Mouse (Mus musculus): ENCODE measurements around the gene Cntln. TPM values are rescaled to one million over a fixed set of nuclear protein-coding genes. Genes with fewer than 3 reads are reported as not detected.

Gene Cntln
- polyA plus RNA-seq, 1 experiment from 2014 or later: 7.4 TPM

- no peak for DNase-seq (ENCODE audit: low spot score)
- Histone ChIP-seq H3K36me3 (no peaks in the 10 kb centered on the region), H3K4me3 (no peak overlapping the region), H3K9me3 (no peaks in the 10 kb centered on the region), H3K27ac (no peak overlapping the region), H3K4me1 (no peaks in the 10 kb centered on the region), H3K27me3 (ENCODE audit: insufficient read depth, poor library complexity, severe bottlenecking) (no peaks in the 10 kb centered on the region)
- WGBS: 78% methylated on average over 4 of the region's 4 CpGs
Observed at GRCm38 (mm10) chr4:84944100-84944499, 60.0 kb downstream of the Cntln start.

- 83% methylated on average over 3 of the region's 3 CpGs for WGBS
Observed at GRCm38 (mm10) chr4:84946450-84946849, 62.3 kb downstream of the Cntln start.

DNA sequence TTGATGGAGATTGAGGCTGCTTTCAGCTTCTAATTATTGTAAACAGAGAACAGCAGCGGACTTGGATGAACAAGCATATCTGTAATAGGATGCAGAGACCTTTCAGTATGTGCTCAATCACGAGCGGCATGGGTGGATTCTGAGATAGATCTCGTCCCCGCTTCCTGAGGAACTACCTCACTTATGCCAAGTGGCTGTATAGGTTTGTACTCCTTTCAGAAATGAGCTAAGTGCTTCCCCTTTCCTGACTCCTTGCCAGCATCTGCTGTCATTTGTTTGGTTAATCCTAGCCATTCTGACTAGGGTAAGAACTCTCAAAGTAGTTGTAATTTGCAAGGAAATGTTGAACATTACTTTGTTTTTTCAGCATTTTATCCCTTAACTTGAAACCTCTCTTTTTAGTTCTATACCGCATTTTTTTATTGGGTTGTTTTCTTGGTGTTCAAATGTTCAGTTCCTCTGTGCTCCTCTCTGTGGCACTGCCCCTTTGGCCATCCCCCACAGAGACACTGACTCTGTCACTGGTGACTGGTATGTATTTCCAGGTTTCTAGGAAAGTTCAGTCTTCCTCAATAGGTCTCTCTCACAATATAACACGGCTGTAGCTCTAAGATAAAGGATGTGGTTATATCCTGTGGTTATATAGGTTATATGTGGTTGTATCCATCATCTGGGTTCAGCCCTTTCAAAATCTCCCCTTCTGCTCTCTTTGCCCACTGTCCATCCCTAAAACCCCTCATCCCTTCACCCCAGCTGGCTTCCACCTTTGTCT, 93.0 kb downstream of the Cntln start:
- Histone ChIP-seq H3K4me3 (no peak overlapping the region), H3K4me1 (no peaks in the 10 kb centered on the region), H3K36me3 (no peaks in the 10 kb centered on the region), H3K9me3 (no peaks in the 10 kb centered on the region), H3K27me3 (ENCODE audit: insufficient read depth, poor library complexity, severe bottlenecking) (no peaks in the 10 kb centered on the region), H3K27ac (no peak overlapping the region)
- DNase-seq (ENCODE audit: low spot score): no peak
- 68% methylated on average over 7 of the region's 7 CpGs for WGBS

More at GRCm38 (mm10) chr4:84946450-84946849, 62.3 kb downstream of the Cntln start:
- Histone ChIP-seq H3K27me3 (ENCODE audit: insufficient read depth, poor library complexity, severe bottlenecking) (no peaks in the 10 kb centered on the region), H3K36me3 (no peaks in the 10 kb centered on the region), H3K4me3 (no peak overlapping the region), H3K27ac (no peak overlapping the region), H3K9me3 (no peaks in the 10 kb centered on the region), H3K4me1 (no peaks in the 10 kb centered on the region)
- no peak for DNase-seq (ENCODE audit: low spot score)

DNA sequence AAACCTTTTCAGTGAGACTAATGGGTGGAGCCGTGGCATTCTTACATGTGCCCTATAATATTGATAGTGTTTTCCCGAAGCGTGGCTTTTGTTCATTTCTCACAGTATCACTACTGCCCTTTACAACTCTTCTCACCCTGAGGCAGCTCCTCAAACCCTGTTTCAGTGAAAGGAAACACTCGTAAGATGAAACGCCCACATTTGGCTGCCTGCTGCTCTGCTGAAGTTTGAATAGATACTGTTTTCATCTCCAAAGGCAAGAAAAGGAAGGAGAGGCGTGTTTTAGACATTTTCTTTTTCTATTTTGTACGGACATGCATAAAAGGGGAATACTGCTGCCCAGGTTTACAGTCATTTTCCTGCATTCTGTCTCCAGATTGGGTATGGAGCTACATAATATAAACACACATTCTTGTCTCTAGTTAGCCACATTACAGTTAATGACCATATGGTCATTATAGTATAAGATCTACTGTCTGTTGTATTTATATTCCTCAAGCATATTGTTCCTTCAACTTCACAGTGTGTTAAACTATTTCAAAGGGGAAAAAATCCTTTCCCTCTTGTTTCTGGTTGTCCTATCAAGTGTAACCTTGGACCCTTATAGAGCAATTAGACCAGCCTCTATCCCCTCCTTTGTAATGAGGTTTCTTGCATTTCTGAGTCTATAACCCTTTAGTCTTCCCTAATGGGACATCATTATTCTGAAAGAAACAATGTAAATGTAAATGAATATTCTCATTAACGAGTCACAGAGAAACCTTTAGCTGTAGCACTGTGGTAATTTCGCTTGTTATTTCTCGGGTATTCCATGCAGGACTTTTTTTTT, 111.6 kb downstream of the Cntln start:
- H3K27ac ChIP-seq: no peak overlapping the region
- no peaks in the 10 kb centered on the region for H3K27me3 ChIP-seq (ENCODE audit: insufficient read depth, poor library complexity, severe bottlenecking)
- DNase-seq (ENCODE audit: low spot score): no peak
- 77% methylated on average over 10 of the region's 10 CpGs for WGBS
- no peaks in the 10 kb centered on the region for H3K36me3 ChIP-seq
- no peak overlapping the region for H3K4me3 ChIP-seq
- no peaks in the 10 kb centered on the region for H3K9me3 ChIP-seq
- no peaks in the 10 kb centered on the region for H3K4me1 ChIP-seq

- Histone ChIP-seq H3K27me3 (ENCODE audit: insufficient read depth, poor library complexity, severe bottlenecking) (no peaks in the 10 kb centered on the region), H3K36me3 (no peaks in the 10 kb centered on the region), H3K4me3 (no peak overlapping the region), H3K4me1 (no peaks in the 10 kb centered on the region), H3K9me3 (no peaks in the 10 kb centered on the region), H3K27ac (no peak overlapping the region)
- DNase-seq (ENCODE audit: low spot score): no peak
- WGBS: 76% methylated on average over 6 of the region's 6 CpGs
Observed at GRCm38 (mm10) chr4:85005581-85005980, 121.5 kb downstream of the Cntln start.

- 77% methylated on average over 3 of the region's 3 CpGs for WGBS
- DNase-seq (ENCODE audit: low spot score): no peak
- H3K27ac ChIP-seq: no peak overlapping the region
- no peaks in the 10 kb centered on the region for H3K9me3 ChIP-seq
- H3K4me1 ChIP-seq: no peaks in the 10 kb centered on the region
- H3K36me3 ChIP-seq: no peaks in the 10 kb centered on the region
- no peak overlapping the region for H3K4me3 ChIP-seq
- no peaks in the 10 kb centered on the region for H3K27me3 ChIP-seq (ENCODE audit: insufficient read depth, poor library complexity, severe bottlenecking)
Observed at GRCm38 (mm10) chr4:85006789-85007188, 122.7 kb downstream of the Cntln start.

DNA sequence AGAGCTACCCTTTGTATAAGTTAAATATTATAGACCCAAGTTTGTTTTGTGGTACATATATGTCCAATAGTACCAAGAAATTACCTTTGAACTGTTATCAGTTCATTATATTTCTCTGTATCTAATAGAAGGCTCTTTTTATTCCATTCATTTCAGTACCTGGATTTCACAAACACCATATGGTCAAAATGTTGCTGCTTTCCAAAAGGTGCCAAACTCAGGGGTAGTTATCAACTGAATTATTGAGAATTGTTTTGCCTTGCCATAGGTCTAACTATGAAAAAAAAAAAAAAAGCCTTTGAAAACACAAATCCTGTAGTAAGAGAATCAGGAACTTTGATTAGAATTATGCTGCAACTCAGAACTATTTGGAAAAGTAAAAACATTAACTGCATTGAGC, 126.7 kb downstream of the Cntln start:
- Histone ChIP-seq H3K9me3 (no peaks in the 10 kb centered on the region), H3K27ac (no peak overlapping the region), H3K36me3 (no peaks in the 10 kb centered on the region), H3K27me3 (ENCODE audit: insufficient read depth, poor library complexity, severe bottlenecking) (no peaks in the 10 kb centered on the region), H3K4me3 (no peak overlapping the region), H3K4me1 (no peaks in the 10 kb centered on the region)
- no peak for DNase-seq (ENCODE audit: low spot score)

DNA sequence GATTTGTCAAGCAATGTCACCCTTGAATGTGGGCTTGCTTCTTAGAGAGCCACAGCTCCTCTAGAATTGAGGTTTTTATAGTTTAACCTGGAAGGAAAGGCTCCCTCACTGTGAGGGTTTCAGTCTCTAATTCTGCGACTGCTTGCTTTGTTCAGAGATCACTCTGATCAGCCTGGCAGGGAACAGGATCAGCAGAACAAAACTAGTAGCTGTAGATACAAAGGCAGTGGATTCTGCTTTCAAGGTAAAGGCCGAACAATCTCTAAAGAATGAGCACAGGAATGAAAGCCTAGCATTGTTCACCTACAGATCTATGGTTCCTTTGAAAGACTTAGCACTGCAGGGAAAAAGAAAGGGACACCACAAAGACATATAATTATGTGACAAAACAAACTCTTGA, 161.6 kb downstream of the Cntln start:
- 72% methylated on average over 2 of the region's 2 CpGs for WGBS

DNA sequence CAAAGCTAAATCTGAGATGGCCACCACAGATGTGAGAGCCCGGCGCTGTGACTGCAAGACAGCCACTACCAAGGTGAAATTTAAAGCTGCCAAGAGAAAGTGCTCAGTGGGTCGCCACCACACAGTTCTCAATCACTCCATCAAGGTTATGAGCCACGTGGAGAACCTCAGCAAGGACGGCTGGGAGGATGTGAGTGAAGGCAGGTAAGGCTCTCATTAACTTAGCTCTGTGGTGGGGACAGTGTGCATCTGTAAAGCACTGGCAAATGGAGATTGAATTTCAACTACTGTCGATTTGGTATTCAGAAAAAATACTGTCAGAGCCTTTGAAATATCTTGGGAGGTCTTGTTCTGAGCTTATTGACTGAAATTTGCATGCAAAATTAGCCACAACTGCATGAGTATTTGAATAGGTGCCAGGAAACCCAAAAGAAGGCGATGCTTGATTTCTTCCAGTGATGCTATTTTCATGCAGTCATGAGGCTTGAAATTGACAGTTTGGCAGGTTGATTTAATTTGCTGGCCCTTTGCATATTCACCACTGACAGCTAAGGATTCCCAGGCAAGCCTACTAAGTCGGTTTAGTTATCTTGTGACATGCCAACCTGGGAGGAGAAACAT, 165.9 kb downstream of the Cntln start:
- H3K4me3 ChIP-seq: no peak overlapping the region
- DNase-seq (ENCODE audit: low spot score): no peak
- H3K9me3 ChIP-seq: no peaks in the 10 kb centered on the region
- no peaks in the 10 kb centered on the region for H3K4me1 ChIP-seq
- peaks cover 4% of the 10 kb centered on the region; the same call in 1 of the 2 replicates for H3K36me3 ChIP-seq
- H3K27ac ChIP-seq: no peak overlapping the region
- H3K27me3 ChIP-seq (ENCODE audit: insufficient read depth, poor library complexity, severe bottlenecking): no peaks in the 10 kb centered on the region
- WGBS: 75% methylated on average over 8 of the region's 8 CpGs

More for the DNA sequence above, 161.6 kb downstream of the Cntln start:
- DNase-seq (ENCODE audit: low spot score): no peak
- Histone ChIP-seq H3K4me1 (no peaks in the 10 kb centered on the region), H3K36me3 (peaks cover 4% of the 10 kb centered on the region; the same call in 1 of the 2 replicates), H3K27me3 (ENCODE audit: insufficient read depth, poor library complexity, severe bottlenecking) (no peaks in the 10 kb centered on the region), H3K27ac (no peak overlapping the region), H3K4me3 (no peak overlapping the region), H3K9me3 (no peaks in the 10 kb centered on the region)

DNA sequence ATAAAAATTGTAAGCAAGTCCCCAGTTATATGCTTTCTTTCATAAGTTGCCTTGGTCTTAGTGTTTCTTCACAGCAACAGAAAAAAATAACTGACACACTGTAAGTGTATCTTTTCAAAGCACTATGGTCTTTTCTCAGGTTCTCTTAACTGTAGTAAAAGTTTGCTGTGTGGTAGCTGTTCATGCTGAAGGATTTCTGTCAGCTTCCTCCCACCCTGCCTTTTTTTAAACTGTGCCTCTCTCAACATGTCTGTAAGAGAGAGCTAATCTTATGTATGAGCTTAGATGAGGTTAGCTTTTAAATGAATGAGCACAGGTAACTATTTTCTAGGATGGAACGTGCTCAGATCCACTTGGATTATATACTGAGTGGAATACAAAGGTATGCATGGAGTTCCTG, 170.5 kb downstream of the Cntln start:
- DNase-seq (ENCODE audit: low spot score): no peak
- H3K4me3 ChIP-seq: no peak overlapping the region
- H3K9me3 ChIP-seq: no peaks in the 10 kb centered on the region
- H3K27me3 ChIP-seq (ENCODE audit: insufficient read depth, poor library complexity, severe bottlenecking): no peaks in the 10 kb centered on the region
- WGBS: 68% methylated on average over 1 of the region's 1 CpGs
- H3K36me3 ChIP-seq: peaks cover 4% of the 10 kb centered on the region; the same call in 1 of the 2 replicates
- no peaks in the 10 kb centered on the region for H3K4me1 ChIP-seq
- H3K27ac ChIP-seq: no peak overlapping the region

GRCm38 (mm10) chr4:85059598-85059997, 175.5 kb downstream of the Cntln start:
- WGBS: 69% methylated on average over 2 of the region's 2 CpGs
- no peak overlapping the region for H3K27ac ChIP-seq
- no peak for DNase-seq (ENCODE audit: low spot score)
- no peaks in the 10 kb centered on the region for H3K4me1 ChIP-seq
- H3K36me3 ChIP-seq: no peaks in the 10 kb centered on the region
- no peaks in the 10 kb centered on the region for H3K27me3 ChIP-seq (ENCODE audit: insufficient read depth, poor library complexity, severe bottlenecking)
- no peak overlapping the region for H3K4me3 ChIP-seq
- H3K9me3 ChIP-seq: no peaks in the 10 kb centered on the region

- no peak overlapping the region for H3K4me3 ChIP-seq
- no peaks in the 10 kb centered on the region for H3K27me3 ChIP-seq (ENCODE audit: insufficient read depth, poor library complexity, severe bottlenecking)
- no peak overlapping the region for H3K27ac ChIP-seq
- H3K9me3 ChIP-seq: no peaks in the 10 kb centered on the region
- DNase-seq (ENCODE audit: low spot score): no peak
- H3K4me1 ChIP-seq: no peaks in the 10 kb centered on the region
- H3K36me3 ChIP-seq: no peaks in the 10 kb centered on the region
- 59% methylated on average over 2 of the region's 2 CpGs for WGBS
Observed at GRCm38 (mm10) chr4:85061676-85062075, 177.6 kb downstream of the Cntln start.

DNA sequence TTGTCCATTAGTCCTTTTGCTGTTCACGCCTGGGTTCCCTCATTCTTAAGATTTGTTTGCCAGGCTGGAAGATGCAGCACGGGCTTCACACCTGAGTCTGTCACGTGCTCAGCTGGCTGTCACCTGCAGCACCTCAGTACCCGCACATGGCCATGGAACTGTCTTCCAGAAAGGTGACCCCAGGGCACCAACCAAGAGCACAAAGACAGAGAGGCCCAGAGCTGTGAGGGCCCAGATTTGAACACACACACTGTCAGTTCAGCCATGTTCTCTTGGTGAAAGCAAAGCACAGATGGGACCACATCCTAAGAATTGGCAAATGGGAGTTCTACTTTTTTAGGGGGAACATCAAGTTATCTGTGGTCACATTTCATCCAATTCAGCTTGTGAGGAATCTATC, 211.9 kb downstream of the Cntln start:
- Histone ChIP-seq H3K27ac (no peak overlapping the region), H3K4me1 (no peaks in the 10 kb centered on the region), H3K27me3 (ENCODE audit: insufficient read depth, poor library complexity, severe bottlenecking) (no peaks in the 10 kb centered on the region), H3K4me3 (no peak overlapping the region), H3K9me3 (no peaks in the 10 kb centered on the region), H3K36me3 (no peaks in the 10 kb centered on the region)
- WGBS: 82% methylated on average over 4 of the region's 4 CpGs
- DNase-seq (ENCODE audit: low spot score): no peak
